Mouse (Mus musculus): ENCODE measurements around the gene Pde11a.

Pde11a gene

DNA sequence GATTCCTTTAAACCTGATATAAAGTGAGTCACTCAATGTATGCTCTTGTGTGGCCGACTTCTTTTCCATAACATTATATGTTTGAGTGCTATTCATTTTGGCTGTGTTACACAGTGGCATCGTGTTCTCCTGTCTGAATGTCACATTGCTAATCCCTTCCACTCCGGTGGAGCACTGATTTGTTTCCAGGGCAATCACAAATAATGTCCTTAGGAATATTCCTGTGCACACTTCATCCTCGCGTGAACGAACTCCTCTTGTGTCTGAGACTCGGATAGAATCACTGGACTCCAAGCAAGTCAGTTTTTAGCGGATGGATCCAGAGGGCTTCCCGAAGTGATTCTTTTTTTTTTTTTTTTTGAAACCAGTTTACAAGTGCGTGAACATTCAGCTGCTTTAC is 197.4 kb downstream of the Pde11a start:
- 49% methylated on average over 10 of the region's 10 CpGs for WGBS

- WGBS: 77% methylated on average over 3 of the region's 3 CpGs
These were observed 205.6 kb downstream of the Pde11a start for GRCm38 (mm10) chr2:76132983-76133382.

- WGBS: 65% methylated on average over 12 of the region's 12 CpGs
These were observed 208.5 kb downstream of the Pde11a start for GRCm38 (mm10) chr2:76129933-76130627.

- 72% methylated on average over 8 of the region's 8 CpGs for WGBS
These were observed 209.5 kb downstream of the Pde11a start for GRCm38 (mm10) chr2:76129058-76129437.

GRCm38 (mm10) chr2:76128105-76129057 is 210.2 kb downstream of the Pde11a start:
- WGBS: 50% methylated on average over 9 of the region's 9 CpGs

GRCm38 (mm10) chr2:76126651-76127050 is 211.9 kb downstream of the Pde11a start:
- 91% methylated on average over 6 of the region's 6 CpGs for WGBS

- WGBS: 41% methylated on average over 6 of the region's 6 CpGs
These were observed 213.8 kb downstream of the Pde11a start for GRCm38 (mm10) chr2:76124821-76125220.

DNA sequence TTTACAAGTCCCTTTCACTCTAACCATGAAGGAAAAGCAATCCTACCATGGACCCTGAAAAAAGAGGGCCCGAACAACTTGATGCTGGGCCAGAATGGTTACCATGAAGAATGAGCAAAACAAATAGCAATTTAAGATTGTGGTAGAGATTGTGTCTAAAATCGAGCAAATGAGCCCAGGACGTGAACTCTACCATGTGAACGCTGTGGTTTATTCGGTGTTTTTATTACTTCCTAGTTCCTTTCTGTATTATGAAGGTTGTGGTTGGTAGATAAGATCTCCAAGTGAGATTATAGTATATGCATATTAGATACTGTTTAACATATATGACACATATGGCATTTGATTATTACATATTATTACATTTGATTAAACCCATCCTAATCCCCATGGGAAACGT is 216.4 kb downstream of the Pde11a start:
- WGBS: 92% methylated on average over 6 of the region's 6 CpGs

DNA sequence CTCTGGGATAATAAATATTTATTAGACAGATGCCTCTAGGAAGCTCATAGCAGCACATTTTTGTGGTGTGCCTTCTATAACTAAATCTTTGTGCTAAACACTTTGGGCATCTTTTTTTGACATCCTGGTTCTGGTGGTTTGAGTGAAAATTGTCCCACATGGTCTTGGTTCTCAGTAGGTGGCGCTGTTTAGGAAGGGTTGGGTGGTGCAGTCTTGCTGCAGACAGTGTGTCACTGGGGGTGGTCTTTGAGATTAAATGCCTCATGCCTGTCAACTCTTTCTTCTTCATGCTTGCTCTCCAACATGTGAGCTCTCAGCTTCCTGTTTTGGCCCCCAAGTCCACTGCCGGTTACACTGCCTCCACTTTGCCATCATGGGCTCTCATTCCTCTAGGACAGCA is 218.7 kb downstream of the Pde11a start:
- WGBS: 64% methylated on average over 2 of the region's 2 CpGs

- 80% methylated on average over 5 of the region's 5 CpGs for WGBS
These were observed 220.1 kb downstream of the Pde11a start for GRCm38 (mm10) chr2:76118491-76118890.

DNA sequence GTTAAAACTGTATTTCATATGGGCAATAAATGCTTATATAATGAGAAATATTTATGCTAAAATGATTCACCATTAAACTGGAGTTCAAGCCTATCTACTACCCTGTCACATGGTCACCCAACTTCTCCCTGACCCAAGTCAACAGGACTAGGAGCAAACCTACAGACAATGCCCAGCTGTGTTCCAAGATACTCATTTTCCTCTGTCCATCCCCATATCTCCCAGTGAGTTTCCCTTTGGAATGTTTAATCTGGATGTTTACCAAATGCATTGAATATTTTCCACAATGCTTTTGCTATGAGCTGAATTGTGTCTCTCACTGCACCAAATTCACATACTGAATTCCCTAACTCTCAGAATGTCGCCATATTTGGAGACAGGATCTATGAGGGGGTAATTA is 221.4 kb downstream of the Pde11a start:
- 86% methylated on average over 1 of the region's 1 CpGs for WGBS

DNA sequence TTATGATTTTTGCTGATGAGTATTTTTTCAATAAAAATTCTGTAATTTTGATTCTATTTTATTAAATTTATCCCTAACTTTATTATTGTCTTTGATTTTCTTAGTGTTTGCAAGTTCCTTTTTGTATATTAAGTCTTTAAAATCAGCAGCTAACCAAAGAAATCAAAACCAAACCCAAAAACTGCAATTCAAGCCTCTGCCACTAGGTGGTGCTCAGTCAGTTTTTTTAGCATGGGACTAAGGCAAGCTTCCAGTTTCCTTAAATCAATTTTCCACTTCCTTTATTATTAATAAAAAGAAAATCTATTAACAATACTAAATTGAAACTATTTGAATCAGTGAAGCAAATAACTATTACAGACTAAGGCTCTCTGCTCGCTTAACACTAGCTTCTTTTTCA is 222.9 kb downstream of the Pde11a start:
- 48% methylated on average over 1 of the region's 1 CpGs for WGBS

DNA sequence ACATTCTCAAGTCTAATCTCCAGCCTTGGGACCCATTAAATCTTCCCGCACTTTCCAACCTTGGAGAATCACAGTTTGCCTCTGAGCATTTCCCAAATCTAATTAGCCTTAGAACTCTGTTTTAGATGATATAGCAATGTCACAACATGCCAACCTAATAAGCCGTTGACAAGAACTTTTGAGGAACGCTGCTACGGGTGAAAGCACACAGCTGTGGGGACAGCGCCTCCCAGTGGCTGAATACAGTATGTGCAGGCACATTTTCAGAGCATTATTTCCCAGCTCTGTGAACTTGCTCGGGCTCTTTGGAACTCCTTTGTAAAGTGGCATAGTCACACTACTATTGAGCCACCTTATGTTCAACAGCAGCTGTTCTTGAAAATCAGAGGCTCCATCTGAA is 223.8 kb downstream of the Pde11a start:
- WGBS: 15% methylated on average over 6 of the region's 6 CpGs

- WGBS: 59% methylated on average over 8 of the region's 8 CpGs
These were observed 228.9 kb downstream of the Pde11a start for GRCm38 (mm10) chr2:76109653-76110052.

GRCm38 (mm10) chr2:76101889-76102602 is 236.5 kb downstream of the Pde11a start:
- 60% methylated on average over 14 of the region's 14 CpGs for WGBS

DNA sequence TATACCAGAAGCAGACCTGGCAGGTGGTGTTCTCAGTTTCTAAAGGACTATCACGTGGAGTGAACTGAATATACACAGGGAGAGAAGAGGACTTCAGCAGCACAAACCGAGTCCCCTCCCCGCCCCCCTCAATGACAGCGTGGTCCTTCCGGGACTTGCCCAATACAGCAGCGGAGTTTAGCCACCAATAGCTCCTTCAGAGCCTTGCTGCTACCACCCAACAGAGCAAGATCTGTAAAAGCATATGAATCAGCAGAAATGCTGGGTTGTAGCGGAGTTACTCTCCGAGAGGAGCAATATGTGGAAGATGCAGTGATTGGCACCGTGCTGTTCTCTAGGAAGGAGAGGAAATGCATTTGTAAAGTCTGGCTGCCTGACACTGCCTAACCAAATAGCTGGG is 238.0 kb downstream of the Pde11a start:
- 61% methylated on average over 9 of the region's 9 CpGs for WGBS

GRCm38 (mm10) chr2:76099726-76100347 is 238.7 kb downstream of the Pde11a start:
- WGBS: 79% methylated on average over 9 of the region's 9 CpGs

DNA sequence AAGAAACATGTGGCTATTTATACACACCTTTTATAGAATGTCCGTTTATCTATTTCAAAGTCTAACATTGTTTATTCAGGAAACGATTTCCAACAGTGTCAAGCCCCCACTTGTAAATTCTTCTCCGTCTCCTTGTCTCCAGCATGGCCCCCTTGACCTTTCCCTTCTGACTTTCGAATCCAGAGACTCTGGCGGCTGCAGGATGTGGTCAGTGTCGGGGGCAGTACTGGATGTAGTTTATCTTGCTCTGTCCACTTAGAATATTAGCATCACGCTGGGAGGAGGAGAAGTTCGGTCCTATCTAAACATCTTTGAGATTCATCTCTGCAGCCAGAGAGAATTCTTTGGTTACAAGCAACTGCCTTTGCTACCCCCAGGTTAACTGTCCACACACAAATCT is 240.2 kb downstream of the Pde11a start:
- WGBS: 65% methylated on average over 8 of the region's 8 CpGs

DNA sequence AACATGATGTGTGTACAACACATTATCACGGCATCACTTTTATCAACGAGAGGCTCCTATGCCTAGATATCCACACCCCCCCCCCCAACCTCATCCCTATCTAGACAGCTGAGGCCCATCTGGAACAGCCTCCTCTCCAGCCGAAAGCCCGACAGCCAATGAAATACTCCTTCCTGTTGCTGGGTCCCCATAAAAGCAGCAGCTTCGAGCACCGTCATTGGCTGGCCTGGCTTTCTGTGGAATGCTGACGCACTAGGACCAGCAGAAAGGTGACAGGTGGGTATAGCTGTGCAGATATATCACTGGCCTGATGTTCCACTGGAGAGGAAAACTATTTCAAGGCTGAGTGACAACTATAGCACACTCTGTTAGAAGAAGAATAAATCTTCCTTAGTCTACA is 240.7 kb downstream of the Pde11a start:
- 79% methylated on average over 7 of the region's 7 CpGs for WGBS

DNA sequence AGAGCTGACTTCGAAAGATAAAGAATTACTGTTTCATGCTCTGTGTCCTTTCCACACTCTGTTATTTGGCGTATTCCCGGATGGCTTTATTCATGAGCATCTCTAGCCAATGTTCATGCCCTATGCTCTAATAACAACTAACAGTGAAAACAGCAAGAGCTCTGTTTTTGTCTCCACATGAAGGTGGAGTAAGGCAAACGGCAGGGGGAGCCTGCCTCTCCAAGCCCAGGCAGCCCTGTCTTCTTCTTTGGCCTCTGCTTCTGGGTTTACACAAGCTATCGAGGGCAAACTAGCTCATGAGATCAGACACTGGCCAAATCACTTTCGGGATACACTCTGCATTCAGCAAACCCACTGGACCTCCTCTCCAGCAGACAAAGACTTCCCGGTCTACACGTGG is 241.3 kb downstream of the Pde11a start:
- WGBS: 70% methylated on average over 8 of the region's 8 CpGs

DNA sequence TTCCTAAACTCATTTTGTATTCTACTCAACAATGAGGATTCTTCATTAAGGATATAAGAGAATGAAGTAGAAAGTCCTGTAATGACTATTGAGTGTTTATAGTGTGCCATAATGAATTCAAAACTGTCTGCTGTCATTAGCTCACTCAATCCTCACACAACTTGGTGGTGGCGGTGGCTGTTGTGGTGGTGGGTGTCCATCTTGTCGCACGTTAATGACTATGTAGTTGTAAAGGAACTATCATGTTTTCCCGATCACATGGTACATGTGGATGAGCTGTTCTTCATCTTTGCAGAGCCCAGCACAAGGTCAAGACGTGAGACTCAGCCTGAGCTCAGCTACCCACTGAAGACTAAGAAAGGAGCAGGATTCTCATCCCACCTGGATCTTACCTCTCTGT is 242.7 kb downstream of the Pde11a start:
- 98% methylated on average over 5 of the region's 5 CpGs for WGBS

GRCm38 (mm10) chr2:76088844-76089243 is 249.7 kb downstream of the Pde11a start:
- WGBS: 76% methylated on average over 4 of the region's 4 CpGs

Data from cerebral cortex, adult 2 months (tissue).